Mouse (Mus musculus): ENCODE results near the gene Klf7. TPM values are rescaled to one million over a fixed set of nuclear protein-coding genes. Genes with fewer than 3 reads are reported as not detected.
A peak's percentile ranks its signal among the peaks of the same experiment; 100 is the strongest.

Gene Klf7
- polyA plus RNA-seq, 1 experiment from 2014 or later, result 9.6 TPM

DNA sequence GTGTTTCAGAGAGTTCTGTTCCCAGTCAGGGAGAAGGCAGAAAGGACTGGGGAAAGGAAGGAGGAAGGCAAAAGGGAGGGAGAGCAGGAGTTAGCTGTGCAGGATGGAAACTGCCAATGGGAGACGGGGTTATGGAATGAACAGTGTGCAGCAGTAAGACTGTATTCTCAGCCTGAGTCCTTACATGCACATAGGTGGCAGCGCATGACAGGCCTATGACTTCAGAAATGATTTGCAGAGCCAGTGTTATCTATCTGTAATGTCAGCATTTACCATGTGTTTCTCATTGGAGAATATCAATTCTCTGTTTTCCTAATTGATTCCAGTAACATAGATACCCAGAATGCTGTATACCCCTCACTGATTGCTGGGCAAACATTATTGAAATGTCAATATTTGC is 123.9 kb downstream of the Klf7 start:
- DNase-seq (ENCODE audit: low spot score), result no peak
- no peaks in the 10 kb centered on the region for H3K9me3 ChIP-seq (replicated peaks)
- peaks cover 28% of the 10 kb centered on the region for H3K4me1 ChIP-seq
- WGBS, result 85% methylated on average over 2 of the region's 2 CpGs
- no peaks in the 10 kb centered on the region for H3K27me3 ChIP-seq (ENCODE audit: low read depth, poor library complexity, severe bottlenecking)
- H3K36me3 ChIP-seq, result no peaks in the 10 kb centered on the region
- no peak overlapping the region for H3K4me3 ChIP-seq
- H3K27ac ChIP-seq, result no peak overlapping the region

DNA sequence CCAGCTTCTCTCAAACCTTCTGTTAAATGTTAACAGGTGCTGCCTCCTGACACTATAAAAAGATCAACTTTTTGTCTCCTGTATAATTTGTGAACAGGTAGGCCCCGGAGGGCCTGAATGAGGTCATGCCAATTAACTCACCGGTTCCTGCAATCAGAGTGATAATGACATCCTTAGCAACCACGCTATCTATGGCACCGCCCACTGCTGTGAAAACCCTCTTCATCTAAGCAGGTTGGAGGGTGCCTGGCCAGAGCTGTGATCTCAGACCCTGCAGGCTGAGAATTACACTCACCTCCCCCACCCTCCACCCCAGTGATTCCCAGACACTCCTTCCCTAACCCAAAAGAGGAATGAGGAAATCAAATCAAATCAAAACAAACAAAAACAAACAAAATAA is 126.3 kb downstream of the Klf7 start:
- DNase-seq (ENCODE audit: low spot score), result no peak
- WGBS, result 29% methylated on average over 4 of the region's 4 CpGs
- no peaks in the 10 kb centered on the region for H3K9me3 ChIP-seq (replicated peaks)
- no peak overlapping the region for H3K27ac ChIP-seq
- no peak overlapping the region for H3K4me3 ChIP-seq
- H3K27me3 ChIP-seq (ENCODE audit: low read depth, poor library complexity, severe bottlenecking), result no peaks in the 10 kb centered on the region
- peaks cover 28% of the 10 kb centered on the region for H3K4me1 ChIP-seq
- no peaks in the 10 kb centered on the region for H3K36me3 ChIP-seq

DNA sequence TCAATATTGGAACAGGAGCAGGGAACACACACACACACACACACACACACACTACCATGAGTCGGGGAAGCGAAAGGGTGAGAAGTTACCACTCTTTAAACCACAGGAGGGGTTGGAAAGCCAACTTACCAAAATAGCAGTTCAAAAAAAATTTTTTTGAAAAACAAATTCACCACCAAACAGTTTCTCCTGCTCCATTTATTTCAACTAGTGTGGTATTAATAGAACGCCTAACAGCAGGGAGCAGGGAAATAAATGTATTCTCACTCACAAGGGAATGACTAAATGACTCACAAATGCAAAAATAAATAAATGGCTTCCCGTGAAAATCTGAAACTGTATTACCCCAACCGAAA is 127.0 kb downstream of the Klf7 start:
- Histone ChIP-seq H3K27me3 (ENCODE audit: low read depth, poor library complexity, severe bottlenecking) (no peaks in the 10 kb centered on the region), H3K36me3 (no peaks in the 10 kb centered on the region), H3K9me3 (replicated peaks) (no peaks in the 10 kb centered on the region), H3K4me3 (no peak overlapping the region), H3K27ac (peak overlapping the region; percentile 77), H3K4me1 (peaks cover 28% of the 10 kb centered on the region)
- no peak for DNase-seq (ENCODE audit: low spot score)
- 71% methylated on average over 5 of the region's 5 CpGs for WGBS

DNA sequence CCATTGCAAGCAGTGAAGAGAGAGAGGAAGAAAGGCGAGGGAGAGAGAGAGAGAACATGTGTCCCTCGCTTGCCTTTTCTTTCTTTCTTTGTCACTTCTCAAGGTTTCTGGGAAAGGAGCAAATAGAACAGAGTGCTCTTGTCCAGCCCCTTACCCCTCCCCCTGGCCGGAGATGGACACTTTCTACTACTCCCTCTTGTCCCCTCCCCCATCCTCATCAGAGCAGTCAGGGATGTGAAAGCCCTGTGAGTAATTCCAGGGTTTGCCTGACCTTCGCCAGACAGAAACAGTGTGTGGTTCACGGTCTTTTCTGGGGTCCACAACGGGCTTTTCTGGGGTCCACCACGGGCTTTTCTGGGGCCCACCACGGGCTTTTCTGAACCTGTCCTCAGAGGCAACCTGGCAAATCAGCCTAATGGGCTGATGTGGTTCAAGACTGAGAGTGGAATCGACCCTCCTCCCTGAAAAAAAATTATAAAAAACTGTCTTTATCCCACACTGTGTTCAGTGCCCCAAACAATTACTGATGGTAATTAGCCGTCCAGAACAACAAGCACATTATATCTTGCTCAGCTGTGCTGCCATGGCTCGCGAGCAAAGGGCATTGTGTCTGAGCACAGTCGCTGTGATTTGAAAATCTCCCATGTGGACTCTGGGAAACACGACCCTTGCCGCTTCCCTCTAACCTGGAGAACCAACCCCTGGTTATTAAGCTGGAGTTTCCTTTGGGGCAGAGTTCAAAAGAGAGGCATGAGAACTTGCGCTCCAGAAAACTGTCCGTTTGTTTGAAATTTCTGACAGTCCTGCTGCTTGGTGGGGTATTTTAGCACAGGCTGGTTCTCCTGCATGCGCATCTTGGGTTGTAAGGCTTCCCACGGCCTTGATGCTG is 127.6 kb downstream of the Klf7 start:
- peak; percentile 49 for DNase-seq (ENCODE audit: low spot score)
- Histone ChIP-seq H3K27me3 (ENCODE audit: low read depth, poor library complexity, severe bottlenecking) (no peaks in the 10 kb centered on the region), H3K4me1 (peaks cover 28% of the 10 kb centered on the region), H3K27ac (peak overlapping the region; percentile 77), H3K4me3 (peak overlapping the region; percentile 26), H3K36me3 (no peaks in the 10 kb centered on the region), H3K9me3 (replicated peaks) (no peaks in the 10 kb centered on the region)
- 42% methylated on average over 19 of the region's 19 CpGs for WGBS

DNA sequence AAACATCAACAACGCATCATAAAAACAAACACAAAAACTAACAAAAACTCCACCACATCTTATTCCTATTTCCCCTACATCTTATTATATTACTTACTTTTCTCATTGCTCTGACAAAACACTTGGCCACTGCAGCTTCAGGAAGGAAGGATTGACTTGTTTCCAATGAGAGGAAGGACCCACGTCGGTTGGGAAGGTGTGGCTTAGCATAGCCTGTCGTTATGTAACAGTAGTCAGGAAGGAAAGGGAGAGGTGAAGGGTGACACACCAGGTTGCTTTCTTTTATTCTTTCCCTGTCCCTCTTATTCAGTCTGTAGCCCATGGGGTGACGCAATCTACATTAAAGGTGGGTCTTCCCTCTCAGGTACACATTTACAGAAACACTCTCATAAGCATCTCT is 129.6 kb downstream of the Klf7 start:
- no peak overlapping the region for H3K27ac ChIP-seq
- 82% methylated on average over 5 of the region's 5 CpGs for WGBS
- H3K27me3 ChIP-seq (ENCODE audit: low read depth, poor library complexity, severe bottlenecking), result no peaks in the 10 kb centered on the region
- no peaks in the 10 kb centered on the region for H3K36me3 ChIP-seq
- peaks cover 38% of the 10 kb centered on the region for H3K4me1 ChIP-seq
- no peaks in the 10 kb centered on the region for H3K9me3 ChIP-seq (replicated peaks)
- DNase-seq (ENCODE audit: low spot score), result no peak
- H3K4me3 ChIP-seq, result no peak overlapping the region

DNA sequence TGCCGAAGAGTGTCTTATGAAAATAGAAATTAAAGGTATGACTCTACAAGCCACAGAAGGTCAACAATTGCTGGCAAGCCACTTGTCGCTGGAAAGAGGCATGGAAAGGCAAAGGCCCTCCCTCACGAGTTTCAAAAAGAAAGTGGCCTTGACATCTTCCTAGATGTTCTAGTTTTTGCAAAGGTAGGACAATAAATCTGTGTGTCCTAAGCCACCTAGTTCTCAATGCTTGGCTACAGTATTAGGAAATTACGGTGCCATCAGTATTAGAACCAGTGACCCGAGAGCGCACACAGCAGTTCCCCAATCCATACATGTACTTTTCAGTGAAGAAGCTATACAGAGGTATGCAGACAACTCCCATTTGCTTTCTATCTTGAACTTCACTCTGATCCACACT is 131.7 kb downstream of the Klf7 start:
- no peak for DNase-seq (ENCODE audit: low spot score)
- WGBS, result 96% methylated on average over 6 of the region's 6 CpGs
- H3K27me3 ChIP-seq (ENCODE audit: low read depth, poor library complexity, severe bottlenecking), result no peaks in the 10 kb centered on the region
- peaks cover 36% of the 10 kb centered on the region for H3K4me1 ChIP-seq
- H3K9me3 ChIP-seq (replicated peaks), result no peaks in the 10 kb centered on the region
- no peaks in the 10 kb centered on the region for H3K36me3 ChIP-seq
- no peak overlapping the region for H3K27ac ChIP-seq
- no peak overlapping the region for H3K4me3 ChIP-seq

DNA sequence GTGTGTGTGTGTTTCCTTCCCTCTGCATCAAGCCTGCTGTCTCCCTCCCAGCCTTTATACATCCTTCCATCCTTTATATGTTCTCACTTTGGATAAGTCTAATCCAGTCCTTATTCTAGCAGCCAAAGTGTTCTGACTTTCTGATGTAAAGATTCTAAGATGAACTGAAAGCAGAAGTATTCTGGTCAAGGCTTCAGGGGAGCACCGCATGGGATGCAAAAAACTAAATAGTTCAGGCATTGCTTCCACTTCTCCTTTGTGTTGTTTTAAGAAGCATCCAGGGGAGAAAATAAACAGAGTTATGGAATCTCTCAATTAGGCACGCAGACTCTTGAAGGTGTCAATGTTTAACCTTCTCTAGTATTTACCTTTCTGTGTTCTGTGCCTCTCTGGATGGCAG is 141.3 kb downstream of the Klf7 start:
- Histone ChIP-seq H3K27me3 (ENCODE audit: low read depth, poor library complexity, severe bottlenecking) (no peaks in the 10 kb centered on the region), H3K9me3 (replicated peaks) (no peaks in the 10 kb centered on the region), H3K36me3 (no peaks in the 10 kb centered on the region), H3K4me3 (no peak overlapping the region), H3K4me1 (peaks cover 14% of the 10 kb centered on the region), H3K27ac (no peak overlapping the region)
- WGBS, result 61% methylated on average over 2 of the region's 2 CpGs
- DNase-seq (ENCODE audit: low spot score), result no peak

Small RNA genes within 50 kb of the gene (microRNA-seq; reads per million reads assigned to microRNA genes)
- not detected for gene Mir6899

Data from limb, embryonic 10.5 days (tissue).